Mouse (Mus musculus): Measurements from ENCODE around the gene Scnn1g. TPM values are rescaled to one million over a fixed set of nuclear protein-coding genes. Genes with fewer than 3 reads are reported as not detected.

Gene Scnn1g
- polyA plus RNA-seq, 1 experiment from 2014 or later = 0.27 TPM

DNA sequence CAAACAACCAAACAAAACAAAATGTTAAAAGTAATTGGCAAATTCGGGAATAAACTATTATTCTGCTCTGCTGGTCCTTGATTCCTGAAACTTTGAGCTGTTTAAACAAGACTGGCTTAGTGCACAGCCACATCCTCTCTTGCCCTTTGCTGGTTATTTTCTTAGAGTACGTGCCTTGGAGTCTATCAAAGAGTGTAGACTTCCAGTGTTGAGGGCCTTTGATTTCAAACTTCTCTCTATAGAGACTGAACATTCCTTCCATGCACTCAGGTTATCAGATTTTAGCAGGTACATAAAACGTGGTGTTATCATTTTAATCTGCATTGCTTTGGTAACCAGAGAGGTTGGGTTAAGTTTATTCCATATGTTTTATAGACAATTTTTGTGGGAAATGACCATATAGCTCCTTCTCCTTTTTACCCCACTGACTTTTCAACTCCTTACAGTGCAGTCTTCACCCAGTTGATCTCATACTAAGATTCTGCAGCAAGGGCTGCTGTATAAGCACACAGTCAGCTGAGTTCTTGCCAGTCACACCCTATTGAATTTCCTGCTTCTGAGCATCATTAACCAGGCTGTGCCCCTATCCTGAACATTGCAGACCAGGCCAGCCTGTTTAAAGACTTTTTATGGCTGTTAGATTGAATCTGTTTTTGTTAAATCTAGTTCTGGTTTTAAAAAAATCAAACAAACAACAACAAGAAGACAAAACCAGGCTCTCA is 48.1 kb downstream of the Scnn1g start:
- WGBS = 67% methylated on average over 3 of the region's 3 CpGs
- no peak overlapping the region for H3K4me3 ChIP-seq
- H3K9me3 ChIP-seq = no peaks in the 10 kb centered on the region
- no peak overlapping the region for H3K27ac ChIP-seq (replicated peaks)
- no peaks in the 10 kb centered on the region for H3K36me3 ChIP-seq (replicated peaks)
- DNase-seq (ENCODE audit: low spot score) = no peak
- no peaks in the 10 kb centered on the region for H3K27me3 ChIP-seq (replicated peaks; ENCODE audit: low read depth, poor library complexity, severe bottlenecking)
- H3K4me1 ChIP-seq = no peaks in the 10 kb centered on the region

DNA sequence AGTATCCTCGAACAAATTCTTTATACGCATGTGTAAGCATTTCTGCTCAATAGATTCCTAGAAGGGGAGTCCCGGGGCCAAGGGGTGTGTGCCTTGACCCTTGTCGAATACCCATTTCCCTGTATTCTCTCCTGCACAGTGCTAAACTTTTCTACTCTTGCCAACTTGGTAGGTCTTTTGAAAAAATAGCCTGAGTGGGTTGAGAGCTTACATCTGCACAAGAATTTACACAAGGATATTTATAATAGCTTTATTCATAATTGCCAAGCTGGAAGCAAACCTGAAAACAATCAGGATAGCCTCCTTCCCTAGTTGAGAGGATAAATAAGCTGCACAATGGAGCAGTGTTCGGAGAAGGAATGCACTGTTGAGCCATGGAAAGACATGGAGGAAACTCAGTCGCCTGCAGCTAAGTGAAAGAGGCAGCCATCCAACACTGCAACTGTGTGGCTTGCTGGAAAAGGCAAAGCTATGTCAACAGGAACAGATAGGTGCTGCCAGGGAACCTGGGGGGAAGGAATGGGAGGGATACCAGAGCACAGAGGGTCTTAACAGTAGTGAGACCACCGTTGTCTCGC is 51.5 kb downstream of the Scnn1g start:
- DNase-seq (ENCODE audit: low spot score) = no peak
- Histone ChIP-seq H3K9me3 (peaks cover 2% of the 10 kb centered on the region; the same call in 1 of the 2 replicates), H3K27me3 (replicated peaks; ENCODE audit: low read depth, poor library complexity, severe bottlenecking) (no peaks in the 10 kb centered on the region), H3K36me3 (replicated peaks) (no peaks in the 10 kb centered on the region), H3K27ac (replicated peaks) (no peak overlapping the region), H3K4me1 (no peaks in the 10 kb centered on the region), H3K4me3 (no peak overlapping the region)
- 67% methylated on average over 8 of the region's 8 CpGs for WGBS

- 0 out of 2 replicates have a peak, but pooled peaks cover 2% of the 10 kb centered on the region for H3K9me3 ChIP-seq
- no peaks in the 10 kb centered on the region for H3K27me3 ChIP-seq (replicated peaks; ENCODE audit: low read depth, poor library complexity, severe bottlenecking)
- no peak overlapping the region for H3K27ac ChIP-seq (replicated peaks)
- no peaks in the 10 kb centered on the region for H3K36me3 ChIP-seq (replicated peaks)
- no peak overlapping the region for H3K4me3 ChIP-seq
- DNase-seq (ENCODE audit: low spot score) = no peak
- WGBS = 84% methylated on average over 9 of the region's 9 CpGs
- H3K4me1 ChIP-seq = no peaks in the 10 kb centered on the region
Measured at GRCm38 (mm10) chr7:121797781-121798180, 63.5 kb downstream of the Scnn1g start.

GRCm38 (mm10) chr7:121802471-121802870 is 68.2 kb downstream of the Scnn1g start:
- H3K9me3 ChIP-seq = no peaks in the 10 kb centered on the region
- H3K27me3 ChIP-seq (replicated peaks; ENCODE audit: low read depth, poor library complexity, severe bottlenecking) = no peaks in the 10 kb centered on the region
- no peak overlapping the region for H3K4me3 ChIP-seq
- H3K4me1 ChIP-seq = no peaks in the 10 kb centered on the region
- H3K27ac ChIP-seq (replicated peaks) = no peak overlapping the region
- 79% methylated on average over 2 of the region's 2 CpGs for WGBS
- H3K36me3 ChIP-seq (replicated peaks) = no peaks in the 10 kb centered on the region
- no peak for DNase-seq (ENCODE audit: low spot score)

- no peaks in the 10 kb centered on the region for H3K4me1 ChIP-seq
- H3K9me3 ChIP-seq = no peaks in the 10 kb centered on the region
- no peak for DNase-seq (ENCODE audit: low spot score)
- WGBS = 89% methylated on average over 4 of the region's 4 CpGs
- no peaks in the 10 kb centered on the region for H3K36me3 ChIP-seq (replicated peaks)
- no peaks in the 10 kb centered on the region for H3K27me3 ChIP-seq (replicated peaks; ENCODE audit: low read depth, poor library complexity, severe bottlenecking)
- H3K4me3 ChIP-seq = no peak overlapping the region
- H3K27ac ChIP-seq (replicated peaks) = no peak overlapping the region
Measured at GRCm38 (mm10) chr7:121803011-121803410, 68.7 kb downstream of the Scnn1g start.

DNA sequence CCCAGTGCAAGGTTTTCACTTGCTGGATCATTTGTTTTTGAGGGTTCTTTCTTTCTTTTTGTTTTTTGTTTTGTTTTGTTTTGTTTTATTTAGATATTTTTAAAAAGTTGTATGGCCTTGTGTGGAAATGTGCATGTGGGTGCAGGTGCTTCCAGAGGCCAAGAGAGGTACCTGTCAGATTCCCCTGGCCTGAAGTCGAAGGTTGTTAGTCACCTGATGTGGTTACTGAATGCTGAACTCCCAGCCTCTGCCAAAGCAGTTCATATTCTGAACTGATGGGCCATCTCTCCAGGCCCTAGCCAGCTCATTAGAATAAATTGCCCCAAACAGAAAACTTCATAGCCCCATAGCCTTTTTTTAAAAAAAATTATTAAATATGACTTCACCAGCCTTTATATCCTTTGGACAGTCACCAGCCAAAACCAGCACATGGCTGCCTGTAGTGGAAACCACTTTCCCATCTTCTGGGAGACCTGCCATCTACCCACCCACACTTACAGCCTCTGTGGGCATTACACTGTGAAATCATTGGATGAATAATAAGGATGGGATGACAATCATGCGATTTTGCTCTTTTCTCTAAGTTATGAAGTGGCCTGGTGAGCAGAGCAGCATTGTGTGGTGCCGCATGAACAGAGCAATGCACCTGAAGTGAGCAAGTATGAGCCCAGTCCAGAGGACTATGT is 71.7 kb downstream of the Scnn1g start:
- Histone ChIP-seq H3K9me3 (no peaks in the 10 kb centered on the region), H3K27ac (replicated peaks) (no peak overlapping the region), H3K36me3 (replicated peaks) (no peaks in the 10 kb centered on the region), H3K4me3 (no peak overlapping the region), H3K4me1 (no peaks in the 10 kb centered on the region), H3K27me3 (replicated peaks; ENCODE audit: low read depth, poor library complexity, severe bottlenecking) (no peaks in the 10 kb centered on the region)
- no peak for DNase-seq (ENCODE audit: low spot score)
- WGBS = 81% methylated on average over 3 of the region's 3 CpGs

- Histone ChIP-seq H3K4me3 (no peak overlapping the region), H3K27me3 (replicated peaks; ENCODE audit: low read depth, poor library complexity, severe bottlenecking) (no peaks in the 10 kb centered on the region), H3K36me3 (replicated peaks) (no peaks in the 10 kb centered on the region), H3K27ac (replicated peaks) (no peak overlapping the region), H3K9me3 (no peaks in the 10 kb centered on the region), H3K4me1 (no peaks in the 10 kb centered on the region)
- no peak for DNase-seq (ENCODE audit: low spot score)
- 80% methylated on average over 15 of the region's 15 CpGs for WGBS
Measured at GRCm38 (mm10) chr7:121807726-121808580, 73.7 kb downstream of the Scnn1g start.

Other genes with a start within 250 kb of the Scnn1g start
- gene Usp31, start 27.2 kb upstream of the Scnn1g start, polyA plus RNA-seq (2016; fragmentation: Nextera tagmentation; extraction: Ambion mirVana) = 2.7 and 2.8 TPM in 2 replicates
- gene Scnn1b, start 130.6 kb downstream of the Scnn1g start, polyA plus RNA-seq (2016; fragmentation: Nextera tagmentation; extraction: Ambion mirVana) = 0.45 and 1.3 TPM in 2 replicates
- gene Cog7, start 247.2 kb downstream of the Scnn1g start, polyA plus RNA-seq (2016; fragmentation: Nextera tagmentation; extraction: Ambion mirVana) = 22.0 and 23.0 TPM in 2 replicates

All from embryonic facial prominence, embryonic 10.5 days (tissue).